Mouse (Mus musculus) myocyte (in vitro differentiated cells): ENCODE data around the gene Arhgap10. TPM values are rescaled to one million over a fixed set of nuclear protein-coding genes. Genes with fewer than 3 reads are reported as not detected.

Experiments used
- H3K27me3 ChIP-seq: one replicate; pipeline ENCODE4 v1.6.1; 2011; ENCODE audit not compliant: control insufficient read depth, insufficient read depth, insufficient read length
- H3K36me3 ChIP-seq: one replicate; pipeline ENCODE4 v1.6.1; 2011; ENCODE audit not compliant: control insufficient read depth, insufficient read depth
- H3K4me2 ChIP-seq: one replicate; pipeline ENCODE4 v1.6.1; 2011; ENCODE audit warnings: low read depth, control low read depth
- H3K4me3 ChIP-seq: one replicate; pipeline ENCODE4 v1.5.1; 2011; ENCODE audit warnings: mild to moderate bottlenecking, control low read depth, moderate library complexity
- H3K79me2 ChIP-seq: one replicate; pipeline ENCODE4 v1.6.1; 2011; ENCODE audit not compliant: control insufficient read depth, insufficient read depth
- H3ac ChIP-seq: one replicate; pipeline ENCODE4 v1.6.1; 2011; ENCODE audit not compliant: control insufficient read depth, insufficient read length
- CEBPB ChIP-seq: IDR thresholded peaks from 2 replicates; pipeline ENCODE4 v1.6.1; 2011; ENCODE audit warnings: mild to moderate bottlenecking, moderate library complexity; ENCODE audit not compliant: poor library complexity, insufficient read depth, severe bottlenecking
- E2F4 ChIP-seq: IDR thresholded peaks from one replicate; pipeline ENCODE4 v1.6.1; 2011; ENCODE audit warnings: mild to moderate bottlenecking, control low read depth, moderate library complexity; ENCODE audit not compliant: insufficient read depth
- MAX ChIP-seq: IDR thresholded peaks from one replicate; pipeline ENCODE4 v1.6.1; 2011; ENCODE audit warnings: low read depth, mild to moderate bottlenecking, control low read depth
- MYOD1 ChIP-seq, 3 experiments: IDR thresholded peaks; one replicate each; pipeline ENCODE4 v1.6.1; 2011; ENCODE audit warnings: control low read depth in 2 of 3, low read depth in 2 of 3, mild to moderate bottlenecking in 2 of 3, moderate library complexity in 1 of 3; ENCODE audit not compliant: insufficient read length in 2 of 3, control insufficient read depth in 1 of 3
- MYOG ChIP-seq, 3 experiments: IDR thresholded peaks; one replicate each; pipeline ENCODE4 v1.6.1; 2011; ENCODE audit warnings: control low read depth in 2 of 3, low read depth in 2 of 3, mild to moderate bottlenecking in 2 of 3; ENCODE audit not compliant: insufficient read length in 2 of 3, control insufficient read depth in 1 of 3, insufficient read depth in 1 of 3
- POLR2A ChIP-seq: IDR thresholded peaks from one replicate; pipeline ENCODE4 v1.6.1; 2011; ENCODE audit warnings: low read depth, mild to moderate bottlenecking, control low read depth, moderate library complexity; ENCODE audit not compliant: insufficient read length
- POLR2AphosphoS2 ChIP-seq: IDR thresholded peaks from one replicate; pipeline ENCODE4 v1.6.1; 2011; ENCODE audit warnings: low read depth, control low read depth; ENCODE audit not compliant: insufficient read length
- REST ChIP-seq: IDR thresholded peaks from one replicate; pipeline ENCODE4 v1.6.1; 2011; ENCODE audit warnings: mild to moderate bottlenecking, control low read depth, moderate library complexity; ENCODE audit not compliant: insufficient read depth, insufficient read length
- SRF ChIP-seq: IDR thresholded peaks from one replicate; pipeline ENCODE4 v1.6.1; 2011; ENCODE audit warnings: low read depth; ENCODE audit not compliant: control insufficient read depth, insufficient read length
- TCF12 ChIP-seq: IDR thresholded peaks from one replicate; pipeline ENCODE4 v1.6.1; 2011; ENCODE audit warnings: mild to moderate bottlenecking, control low read depth; ENCODE audit not compliant: poor library complexity, insufficient read depth, severe bottlenecking
- TCF3 ChIP-seq: IDR thresholded peaks from one replicate; pipeline ENCODE4 v1.6.1; 2011; ENCODE audit warnings: low read depth, control low read depth; ENCODE audit not compliant: insufficient read length
- USF1 ChIP-seq: IDR thresholded peaks from one replicate; pipeline ENCODE4 v1.6.1; 2011; ENCODE audit warnings: low read depth, mild to moderate bottlenecking, control low read depth, moderate library complexity
- polyA plus RNA-seq: library from polyadenylated mRNA; unstranded; fragments of >200 nt; fragmentation: generic; extraction: Trizol; gene quantifications from one replicate; pipeline ENCODE4 v1.2.1, GENCODE M21; 2012; ENCODE audit warnings: missing spikeins

Gene Arhgap10
- polyA plus RNA-seq, 1 experiment, result 18.1 TPM

DNA sequence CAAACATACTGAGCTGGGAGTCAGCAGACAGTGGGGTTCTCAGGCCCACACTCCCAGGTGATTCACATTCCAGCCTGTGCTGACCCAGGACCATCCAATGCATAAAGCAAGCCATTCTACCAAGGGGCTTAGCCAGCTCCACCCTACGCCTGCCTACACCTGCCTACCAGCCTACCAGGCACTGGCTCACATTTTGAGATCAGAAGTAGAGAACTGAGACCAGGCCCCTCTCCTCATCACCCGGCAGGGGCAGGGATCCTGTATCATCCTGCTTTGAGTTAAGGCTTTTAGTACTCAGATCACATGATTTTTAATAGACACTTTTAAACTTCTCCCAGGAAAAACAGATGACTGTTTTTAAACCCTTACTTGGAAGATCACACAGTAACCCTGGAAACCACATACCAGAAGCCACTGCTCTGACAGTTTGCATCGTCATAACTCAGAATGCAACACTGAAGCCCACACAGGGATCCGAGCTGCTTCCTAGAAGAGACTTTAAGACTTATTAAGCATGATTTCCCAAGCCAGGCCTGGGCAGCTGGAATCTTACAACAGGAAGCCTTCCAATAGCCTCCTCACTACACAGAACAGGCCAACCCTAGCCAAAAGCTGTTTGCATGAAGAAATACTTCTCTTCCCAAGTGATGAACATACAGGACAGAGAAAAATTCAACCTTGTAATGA is 27.5 kb downstream of the Arhgap10 start:
- Histone ChIP-seq H3K36me3 (no peaks in the 10 kb centered on the region), H3K4me2 (peak overlapping the region; percentile 35), H3K27me3 (no peaks in the 10 kb centered on the region), H3K4me3 (no peak overlapping the region), H3ac (no peak overlapping the region), H3K79me2 (peaks cover 53% of the 10 kb centered on the region)
- TF ChIP-seq TCF12 (no peak), MAX (no peak), MYOD1 (IDR thresholded peaks at IDR 0.05; ENCODE audit: control insufficient read depth in 1 of 3, insufficient read length in 2 of 3, low read depth in 2 of 3) (peak in 1 of 3 experiments; percentile 3), USF1 (no peak)

DNA sequence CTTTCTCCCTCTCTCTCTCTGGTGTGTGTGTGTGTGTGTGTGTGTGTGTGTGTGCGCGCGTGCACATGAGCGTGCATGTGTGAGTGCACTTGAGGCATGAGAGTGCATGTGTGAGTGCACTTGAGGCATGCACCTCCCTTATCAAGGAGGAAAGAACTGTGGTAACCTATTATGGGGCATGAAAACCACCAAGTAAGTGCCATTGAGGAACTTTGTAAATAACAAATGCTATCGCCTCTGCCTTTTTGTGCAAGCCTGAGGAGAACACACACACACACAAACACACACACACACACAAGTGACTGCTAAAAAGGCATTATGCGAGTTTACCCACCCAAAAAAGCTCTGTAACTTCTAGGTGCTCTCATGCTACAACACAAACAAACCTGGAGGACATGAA is 28.5 kb downstream of the Arhgap10 start:
- H3K4me2 ChIP-seq, result peak overlapping the region; percentile 1
- H3K79me2 ChIP-seq, result peaks cover 56% of the 10 kb centered on the region
- no peaks in the 10 kb centered on the region for H3K27me3 ChIP-seq
- no peak overlapping the region for H3ac ChIP-seq
- TF ChIP-seq SRF (no peak), REST (no peak), USF1 (no peak), POLR2A (no peak), MYOD1 (IDR thresholded peaks at IDR 0.05; ENCODE audit: control insufficient read depth in 1 of 3, insufficient read length in 2 of 3, low read depth in 2 of 3) (no peak), POLR2AphosphoS2 (no peak), MAX (no peak), TCF12 (no peak), E2F4 (no peak), TCF3 (no peak)
- H3K36me3 ChIP-seq, result no peaks in the 10 kb centered on the region
- H3K4me3 ChIP-seq, result no peak overlapping the region

DNA sequence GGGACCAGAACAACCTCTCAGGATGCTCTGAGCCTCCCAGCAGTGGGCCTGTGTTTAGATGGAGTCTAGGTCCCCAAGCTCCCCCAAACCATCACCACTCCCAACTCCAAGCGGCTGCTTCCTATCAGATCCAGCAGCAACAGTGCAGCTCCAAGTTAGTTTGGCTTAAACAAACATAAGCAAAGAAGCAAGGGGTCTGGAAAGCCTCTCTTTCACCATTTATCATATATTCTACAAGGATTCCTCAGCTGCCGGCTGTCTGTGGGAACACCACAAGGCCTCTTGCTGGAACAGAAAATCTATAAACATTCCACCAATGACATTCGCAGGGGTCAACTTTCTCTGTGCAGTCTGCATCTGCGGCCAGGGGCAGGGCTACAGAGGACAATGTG is 29.5 kb downstream of the Arhgap10 start:
- Histone ChIP-seq H3K4me2 (peak overlapping the region; percentile 59), H3K36me3 (no peaks in the 10 kb centered on the region), H3K79me2 (peaks cover 54% of the 10 kb centered on the region), H3ac (no peak overlapping the region), H3K27me3 (no peaks in the 10 kb centered on the region), H3K4me3 (no peak overlapping the region)
- TF ChIP-seq TCF3 (no peak), POLR2AphosphoS2 (no peak), CEBPB (no peak), REST (no peak), POLR2A (no peak), MYOD1 (IDR thresholded peaks at IDR 0.05; ENCODE audit: control insufficient read depth in 1 of 3, insufficient read length in 2 of 3, low read depth in 2 of 3) (no peak), USF1 (no peak), MYOG (IDR thresholded peaks at IDR 0.05; ENCODE audit: control insufficient read depth in 1 of 3, insufficient read depth in 1 of 3, insufficient read length in 2 of 3, low read depth in 2 of 3) (no peak), TCF12 (no peak), E2F4 (no peak), SRF (no peak), MAX (no peak)

DNA sequence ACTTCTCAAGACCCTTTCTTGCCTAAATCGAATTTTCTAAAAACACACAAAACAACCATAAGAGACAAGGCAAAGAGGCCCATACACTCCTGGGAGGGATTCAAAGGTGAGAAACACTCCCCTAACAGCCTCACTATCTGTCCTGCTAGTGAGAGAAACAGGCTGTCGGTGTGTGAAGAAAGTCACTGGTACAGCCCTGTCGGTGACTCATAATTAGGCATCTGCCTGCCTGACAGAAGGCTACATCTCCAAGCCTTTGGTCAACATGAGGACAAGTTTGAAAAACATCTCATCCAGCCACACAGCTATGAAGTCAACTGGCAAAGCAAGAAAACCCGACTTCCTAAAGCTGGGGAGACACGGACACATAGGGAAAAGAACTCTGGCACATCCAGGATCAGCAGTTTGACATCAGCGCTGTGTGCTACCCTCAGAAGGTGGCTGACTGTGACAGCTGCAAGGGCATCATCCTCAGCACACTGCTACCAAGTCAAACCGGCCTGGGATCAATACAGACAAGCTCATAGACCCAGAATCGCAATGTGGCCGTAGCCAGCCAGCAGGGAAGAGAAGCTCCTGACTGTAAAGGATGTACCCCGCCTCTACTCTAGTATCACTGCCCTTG is 30.1 kb downstream of the Arhgap10 start:
- no peak overlapping the region for H3K4me3 ChIP-seq
- peak overlapping the region; percentile 59 for H3K4me2 ChIP-seq
- TF ChIP-seq MYOD1 (IDR thresholded peaks at IDR 0.05; ENCODE audit: control insufficient read depth in 1 of 3, insufficient read length in 2 of 3, low read depth in 2 of 3), result peak in 2 of 3 experiments; percentile 86 to 88
- no peak for TF ChIP-seq SRF
- peak; percentile 21 to 68 (median 65) for TF ChIP-seq MYOG (IDR thresholded peaks at IDR 0.05; ENCODE audit: control insufficient read depth in 1 of 3, insufficient read depth in 1 of 3, insufficient read length in 2 of 3, low read depth in 2 of 3)
- no peak for TF ChIP-seq MAX
- H3K79me2 ChIP-seq, result peaks cover 54% of the 10 kb centered on the region
- no peaks in the 10 kb centered on the region for H3K36me3 ChIP-seq
- H3K27me3 ChIP-seq, result no peaks in the 10 kb centered on the region
- H3ac ChIP-seq, result no peak overlapping the region

DNA sequence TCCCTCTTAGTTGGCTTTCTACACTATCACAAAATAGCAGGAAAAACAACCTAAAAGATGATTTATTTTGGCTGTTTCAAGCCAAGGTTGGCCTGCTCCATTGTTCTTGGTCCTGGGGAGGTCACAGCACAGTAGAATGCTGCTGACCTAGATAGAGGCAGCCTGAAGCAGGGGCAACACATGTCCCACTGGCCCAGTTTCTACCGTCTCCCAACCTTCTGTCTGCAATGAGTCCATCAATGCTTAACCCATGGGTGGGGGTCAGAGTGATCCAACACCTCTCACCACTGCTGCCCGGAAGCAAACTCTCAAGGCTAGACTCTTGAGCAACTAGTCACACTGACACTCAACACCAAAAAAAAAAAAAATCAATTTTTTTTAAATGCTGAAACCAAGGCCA is 31.0 kb downstream of the Arhgap10 start:
- Histone ChIP-seq H3K4me3 (no peak overlapping the region), H3K79me2 (peaks cover 54% of the 10 kb centered on the region), H3K27me3 (no peaks in the 10 kb centered on the region), H3ac (no peak overlapping the region), H3K36me3 (no peaks in the 10 kb centered on the region), H3K4me2 (no peak overlapping the region)
- TF ChIP-seq POLR2A, result no peak
- no peak for TF ChIP-seq CEBPB
- no peak for TF ChIP-seq USF1
- no peak for TF ChIP-seq SRF
- TF ChIP-seq TCF12, result no peak
- no peak for TF ChIP-seq MYOG (IDR thresholded peaks at IDR 0.05; ENCODE audit: control insufficient read depth in 1 of 3, insufficient read depth in 1 of 3, insufficient read length in 2 of 3, low read depth in 2 of 3)
- no peak for TF ChIP-seq POLR2AphosphoS2
- no peak for TF ChIP-seq REST
- no peak for TF ChIP-seq TCF3
- TF ChIP-seq MAX, result no peak
- no peak for TF ChIP-seq MYOD1 (IDR thresholded peaks at IDR 0.05; ENCODE audit: control insufficient read depth in 1 of 3, insufficient read length in 2 of 3, low read depth in 2 of 3)
- no peak for TF ChIP-seq E2F4
